Mouse (Mus musculus) CH12.LX (cell line): ENCODE data around the gene Zfhx3.

Source experiments
- CTCF ChIP-seq, 2 experiments: IDR thresholded peaks in 1 of 2; conservative IDR thresholded peaks in 1 of 2; 2 replicates each; pipeline ENCODE4 v1.5.1; 2011 to 2012; ENCODE audit warnings: low read depth in 2 of 2, low read length in 2 of 2, improper control_type of control experiment in 1 of 2, inconsistent platforms in 1 of 2, mild to moderate bottlenecking in 1 of 2, moderate library complexity in 1 of 2
- EP300 ChIP-seq: IDR thresholded peaks from 2 replicates; pipeline ENCODE4 v1.6.1; 2011; ENCODE audit warnings: low read length, improper control_type of control experiment
- ETS1 ChIP-seq: conservative IDR thresholded peaks from 2 replicates; pipeline ENCODE4 v1.6.1; 2012; ENCODE audit warnings: low read depth, mild to moderate bottlenecking, inconsistent platforms, low read length, improper control_type of control experiment, moderate library complexity
- GABPA ChIP-seq: IDR thresholded peaks from 2 replicates; pipeline ENCODE4 v1.6.1; 2012; ENCODE audit warnings: low read depth, low read length, improper control_type of control experiment, inconsistent platforms; ENCODE audit not compliant: insufficient replicate concordance
- HCFC1 ChIP-seq: IDR thresholded peaks from 2 replicates; pipeline ENCODE4 v1.6.1; 2012; ENCODE audit warnings: low read depth, mild to moderate bottlenecking, inconsistent platforms, low read length, improper control_type of control experiment
- MAX ChIP-seq: IDR thresholded peaks from 2 replicates; pipeline ENCODE4 v1.6.1; 2011; ENCODE audit warnings: low read length, improper control_type of control experiment
- MEF2A ChIP-seq: IDR thresholded peaks from 2 replicates; pipeline ENCODE4 v1.6.1; 2014; ENCODE audit warnings: low read depth, mild to moderate bottlenecking, inconsistent platforms, low read length, improper control_type of control experiment, borderline replicate concordance
- POLR2A ChIP-seq: IDR thresholded peaks from 2 replicates; pipeline ENCODE4 v1.6.1; 2011; ENCODE audit warnings: low read depth, mild to moderate bottlenecking, improper control_type of control experiment, low read length
- TCF12 ChIP-seq: IDR thresholded peaks from 2 replicates; pipeline ENCODE4 v1.6.1; 2014; ENCODE audit warnings: low read depth, mild to moderate bottlenecking, inconsistent platforms, low read length, improper control_type of control experiment
- UBTF ChIP-seq: IDR thresholded peaks from 2 replicates; pipeline ENCODE4 v1.6.1; 2012; ENCODE audit warnings: low read depth, mild to moderate bottlenecking, inconsistent platforms, low read length, improper control_type of control experiment, moderate library complexity
- USF1 ChIP-seq: IDR thresholded peaks from 2 replicates; pipeline ENCODE4 v1.6.1; 2014; ENCODE audit warnings: low read depth, mild to moderate bottlenecking, inconsistent platforms, low read length, improper control_type of control experiment

DNA sequence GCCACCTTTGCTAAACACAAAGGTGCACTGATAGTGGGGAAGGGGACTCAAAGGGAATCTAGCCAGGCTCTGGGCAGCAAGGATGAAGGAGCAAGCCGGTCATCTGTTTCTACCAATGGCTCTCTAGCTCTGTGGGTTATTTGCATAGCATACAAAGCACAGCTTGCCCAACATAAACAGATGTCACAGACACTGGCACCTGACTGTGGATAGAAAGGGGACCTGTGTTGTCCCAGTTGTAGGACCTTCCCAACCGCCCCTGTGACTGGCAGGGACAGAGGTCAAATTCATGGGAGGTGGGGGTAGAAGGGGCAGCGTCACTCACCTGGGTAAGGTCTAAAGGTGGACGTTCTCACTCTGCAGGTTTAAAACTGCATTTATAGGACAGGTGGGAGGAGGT lies 884.0 kb downstream of the Zfhx3 start:
- TF ChIP-seq MEF2A (no peak), EP300 (no peak), UBTF (no peak), ETS1 (no peak), CTCF (conservative IDR thresholded peaks at IDR 0.05 in 1 of 2, IDR thresholded peaks at IDR 0.05 in 1 of 2; ENCODE audit: low read depth in 2 of 2, low read length in 2 of 2) (no peak), USF1 (no peak), MAX (no peak), GABPA (no peak), POLR2A (no peak), HCFC1 (no peak), TCF12 (no peak)
